Mouse (Mus musculus) heart, adult 18-20 months (tissue): ENCODE measurements at regions not wholly inside any gene's neighbourhood (a gene's known extent, or its start where the extent isn't known, plus 50 kb on each side); places are given as distances from the start of the nearest gene placed in this dataset.

Experiments used
- DNase-seq, 2 experiments: peaks; one replicate each; pipeline ENCODE4 v3.0.0; 2021 to 2022; ENCODE audit warnings: mixed read lengths in 1 of 2

DNA sequence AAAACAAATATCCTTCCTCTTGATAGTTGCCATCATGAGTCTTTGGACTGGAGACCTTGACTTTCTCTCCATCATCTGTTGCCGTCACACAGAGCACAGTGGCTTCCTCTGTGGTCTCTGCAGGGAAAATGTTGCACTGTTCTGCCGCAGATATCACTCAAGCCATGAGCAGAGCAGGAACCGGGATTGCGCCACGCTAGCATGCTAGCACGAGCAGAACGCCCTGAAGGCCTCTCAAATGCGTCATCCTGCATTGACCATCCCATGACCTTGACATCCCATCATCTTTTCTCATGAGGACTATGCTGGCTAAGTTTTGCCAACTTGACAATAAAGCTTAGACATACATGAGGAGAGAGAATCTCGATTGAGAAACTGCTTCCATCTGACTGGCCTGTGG, 134.6 kb upstream of the Thbs1 start:
- DNase-seq = no peak

GRCm38 (mm10) chr2:117980856-117981255, 130.8 kb upstream of the Thbs1 start:
- DNase-seq = no peak

GRCm38 (mm10) chr2:117984569-117984968, 127.1 kb upstream of the Thbs1 start:
- no peak for DNase-seq

GRCm38 (mm10) chr2:117987426-117988215, 124.1 kb upstream of the Thbs1 start:
- no peak for DNase-seq

- no peak for DNase-seq
Measured at GRCm38 (mm10) chr2:117988396-117989173, 123.1 kb upstream of the Thbs1 start.

DNA sequence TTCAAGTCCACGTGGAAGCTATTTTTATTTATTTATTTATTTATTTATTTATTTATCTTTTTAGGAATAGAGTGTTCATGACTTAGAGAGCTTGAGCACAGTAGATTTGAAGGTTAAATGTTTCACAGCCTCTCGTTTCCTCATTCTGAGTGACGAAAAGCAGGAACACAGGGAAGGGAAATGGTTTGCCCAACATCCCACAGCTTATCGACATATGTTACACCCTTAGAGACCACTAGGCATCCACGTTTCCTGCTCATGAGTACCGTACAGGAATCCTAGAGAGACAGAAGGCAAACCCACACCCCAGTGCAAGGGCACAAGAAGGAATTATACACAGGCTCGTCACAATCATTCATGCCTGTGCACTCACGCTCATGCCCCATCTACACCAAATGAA, 122.5 kb upstream of the Thbs1 start:
- DNase-seq = no peak

DNA sequence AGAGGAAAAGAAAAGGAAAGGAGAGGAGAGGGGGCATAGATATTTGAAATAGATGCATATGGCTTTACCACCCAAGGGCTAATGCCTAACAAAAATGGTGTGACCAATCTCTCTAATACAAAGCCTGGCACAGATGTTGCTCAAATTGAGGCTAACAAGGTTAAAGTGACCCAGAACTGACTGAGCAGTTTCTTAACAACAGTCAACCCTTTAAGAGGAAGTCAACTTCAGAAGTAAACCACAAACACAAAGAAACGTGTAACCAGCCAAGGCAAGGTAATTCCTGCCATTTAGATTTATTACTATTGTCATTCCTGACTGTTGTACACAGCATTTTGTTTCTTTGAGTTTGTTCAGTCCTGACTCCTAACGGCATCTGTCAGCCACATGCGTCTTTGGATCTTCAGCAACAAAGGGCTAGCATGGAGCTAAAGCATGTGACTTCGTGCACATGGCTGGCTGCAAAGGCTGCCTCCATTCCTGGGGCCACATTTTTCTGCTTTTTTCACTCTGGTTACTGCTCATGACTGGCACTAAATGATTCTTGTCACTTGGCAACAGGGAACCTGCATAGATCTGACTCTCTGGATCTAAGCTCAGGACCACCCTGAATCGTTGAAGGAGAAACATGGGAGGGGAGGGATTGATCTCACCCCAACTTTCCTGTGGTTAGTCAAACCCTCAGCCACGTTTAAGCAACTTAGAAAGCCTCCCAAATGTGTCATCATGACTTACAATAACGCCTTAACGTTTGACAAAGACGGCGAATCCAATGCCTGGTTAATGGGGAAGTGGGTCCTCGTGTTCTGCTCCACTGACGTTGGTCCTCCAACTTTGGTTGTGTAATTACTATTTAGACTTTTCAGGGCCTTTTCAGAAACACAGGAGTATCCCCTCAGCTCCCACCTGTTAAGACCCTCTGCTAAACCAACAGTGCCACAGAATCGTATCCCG, 115.3 kb upstream of the Thbs1 start:
- DNase-seq = peak in 1 of 2 experiments; percentile 8

DNA sequence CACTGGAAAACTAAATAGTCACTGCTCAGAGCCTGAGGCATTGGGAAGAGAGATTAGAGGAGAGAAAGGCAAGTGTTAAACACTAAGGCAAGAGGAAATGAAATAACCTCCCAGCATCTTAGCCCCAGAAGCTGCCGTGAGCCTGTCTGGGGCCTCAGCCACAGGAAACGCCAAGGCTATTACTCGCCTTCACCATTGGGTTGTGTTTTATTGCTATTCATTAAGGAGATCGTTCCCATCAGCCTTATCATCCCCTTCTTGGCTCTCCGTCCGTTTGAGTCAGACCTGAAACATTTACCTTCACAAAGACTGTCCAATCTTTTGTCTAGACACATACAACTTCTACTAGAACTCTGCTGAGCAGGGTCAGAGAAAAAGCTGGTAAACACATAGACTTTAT, 112.0 kb upstream of the Thbs1 start:
- DNase-seq = no peak

DNA sequence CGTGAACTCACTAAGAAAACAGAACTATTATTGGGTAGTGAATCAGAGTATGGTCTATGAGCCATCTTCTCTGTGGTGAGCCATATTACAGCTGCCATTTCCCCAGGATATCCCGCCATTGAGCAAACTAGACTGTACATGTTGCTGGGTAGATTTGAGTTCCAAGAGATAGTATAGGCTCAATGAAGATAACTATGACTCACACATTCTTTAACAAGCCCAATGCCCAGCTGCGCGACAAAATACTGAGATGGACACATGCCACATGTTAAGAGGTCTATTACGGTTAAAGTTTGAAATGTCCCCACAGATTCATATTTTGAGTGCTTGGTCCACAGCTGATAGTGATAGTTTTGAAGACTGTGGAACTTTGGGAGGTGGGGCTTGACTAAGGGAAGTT, 107.5 kb upstream of the Thbs1 start:
- no peak for DNase-seq

GRCm38 (mm10) chr2:118007539-118008427, 103.9 kb upstream of the Thbs1 start:
- peak; percentile 23 to 65 for DNase-seq

DNA sequence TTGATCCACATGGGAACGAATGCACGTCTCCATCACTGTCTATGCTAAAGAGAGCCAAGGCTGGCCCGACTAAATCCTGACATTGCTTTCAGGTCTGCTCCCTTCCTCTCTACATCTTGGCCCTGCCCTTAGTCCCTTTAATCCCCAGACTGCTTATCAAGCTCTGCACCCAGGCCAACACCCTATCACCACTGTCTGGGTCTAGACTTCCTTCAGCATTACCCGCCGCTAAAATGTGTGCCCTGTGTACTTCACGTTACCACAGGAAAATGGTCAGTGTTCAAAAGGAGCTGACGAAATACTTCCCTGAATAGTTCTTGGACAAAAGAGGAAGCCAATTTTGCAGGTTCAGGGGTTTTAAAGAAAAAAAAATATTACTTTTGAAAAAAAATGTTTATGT, 100.0 kb upstream of the Thbs1 start:
- DNase-seq = peak in 1 of 2 experiments; percentile 47

DNA sequence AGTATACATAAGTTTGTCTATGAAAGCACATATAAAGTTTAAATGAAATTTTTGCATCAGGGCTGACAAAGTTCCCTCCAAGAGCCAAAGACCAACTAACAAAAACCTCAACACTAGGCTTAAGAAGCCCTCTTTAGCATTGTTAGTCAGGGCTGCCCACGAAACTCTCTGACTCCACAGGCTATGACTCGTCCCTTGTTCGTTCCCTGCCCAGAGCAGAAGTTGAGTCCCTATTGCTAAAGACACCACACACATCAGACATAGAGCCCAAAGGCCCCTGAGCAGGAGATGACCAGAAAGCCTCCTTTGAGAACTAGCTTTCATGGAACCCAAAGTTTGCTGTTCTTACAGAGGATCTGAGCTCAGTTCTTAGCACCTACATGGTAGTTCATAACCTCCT, 99.5 kb upstream of the Thbs1 start:
- DNase-seq = no peak

DNA sequence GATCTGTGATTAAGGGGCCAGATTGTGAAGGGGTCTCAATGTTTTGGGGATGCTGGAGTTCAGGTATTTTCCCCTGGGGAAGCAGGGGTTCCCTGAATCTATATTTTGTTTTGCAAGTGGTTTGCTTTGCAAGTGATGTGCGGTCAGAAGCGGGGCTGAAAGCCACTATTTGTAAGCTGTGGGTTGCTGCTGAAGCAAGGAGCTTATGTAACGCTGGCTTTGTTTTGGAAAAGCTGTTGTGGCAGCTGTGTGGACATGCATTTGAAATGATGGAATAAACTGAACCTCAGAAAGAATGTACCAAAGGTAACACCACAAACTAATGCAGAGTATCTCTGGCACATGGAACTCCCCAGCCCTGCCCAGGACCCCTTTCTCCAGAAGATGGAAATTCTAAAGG, 98.5 kb upstream of the Thbs1 start:
- DNase-seq = no peak

DNA sequence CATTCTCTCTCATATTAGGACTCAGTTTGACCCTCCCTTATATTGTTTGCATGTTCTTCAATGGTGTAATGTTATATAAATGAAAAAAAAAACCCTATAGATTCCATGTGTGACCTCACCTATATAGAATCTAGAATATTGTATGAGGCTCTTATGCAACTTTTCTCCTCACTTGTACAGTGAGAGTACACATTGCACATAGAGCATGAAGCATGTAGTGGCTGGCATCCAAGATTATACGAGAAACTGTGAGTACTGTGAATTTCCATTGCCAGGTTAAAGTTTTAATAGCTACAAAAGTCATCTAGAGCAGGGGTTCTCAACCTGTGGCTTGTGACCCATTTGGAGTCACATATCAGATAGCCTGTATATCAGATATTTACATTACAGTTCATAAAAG, 96.5 kb upstream of the Thbs1 start:
- DNase-seq = no peak

DNA sequence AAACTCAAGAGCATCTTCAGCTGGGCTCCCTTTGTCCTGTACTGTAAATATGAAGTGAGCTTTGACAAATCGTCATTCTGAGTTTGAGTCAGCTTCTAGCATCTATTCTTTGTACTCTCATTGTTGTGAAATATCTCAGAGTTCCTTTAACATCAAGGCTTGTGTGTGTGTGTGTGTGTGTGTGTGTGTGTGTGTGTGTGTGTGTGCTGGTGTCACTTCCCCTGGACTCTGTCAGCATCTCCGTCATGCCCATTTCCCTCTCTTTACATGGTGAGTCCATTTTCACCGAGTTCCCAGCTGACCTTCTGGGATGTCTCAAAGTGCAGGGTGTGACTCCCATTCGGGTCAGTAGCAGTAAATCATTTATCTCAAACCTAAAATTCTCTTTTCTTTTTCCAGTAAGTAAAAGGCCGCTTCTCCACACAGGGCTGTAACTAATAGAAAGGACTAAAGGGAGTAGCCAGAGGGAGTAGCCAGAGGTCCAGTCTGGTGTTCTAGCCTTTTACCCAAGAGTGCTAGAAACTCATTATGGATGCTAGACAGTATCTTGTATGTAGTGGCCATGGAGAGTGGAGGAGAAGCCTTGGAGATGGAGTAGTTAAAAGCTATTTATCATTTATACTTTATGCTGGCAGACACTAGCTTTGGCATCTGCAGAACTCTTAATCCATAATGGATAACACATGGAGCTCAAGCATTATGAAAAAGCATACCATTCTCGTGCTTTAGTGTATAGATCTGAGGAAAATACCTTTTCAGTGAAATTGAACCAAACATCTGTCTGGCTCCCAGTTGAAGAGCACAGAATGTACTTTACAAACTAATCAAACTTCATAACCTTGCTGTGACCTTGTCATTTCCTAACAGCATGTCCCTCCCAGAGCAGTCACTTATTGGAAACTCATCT, 85.6 kb upstream of the Thbs1 start:
- DNase-seq = no peak

GRCm38 (mm10) chr2:118028881-118029280, 82.8 kb upstream of the Thbs1 start:
- DNase-seq = peak; percentile 74 to 84

DNA sequence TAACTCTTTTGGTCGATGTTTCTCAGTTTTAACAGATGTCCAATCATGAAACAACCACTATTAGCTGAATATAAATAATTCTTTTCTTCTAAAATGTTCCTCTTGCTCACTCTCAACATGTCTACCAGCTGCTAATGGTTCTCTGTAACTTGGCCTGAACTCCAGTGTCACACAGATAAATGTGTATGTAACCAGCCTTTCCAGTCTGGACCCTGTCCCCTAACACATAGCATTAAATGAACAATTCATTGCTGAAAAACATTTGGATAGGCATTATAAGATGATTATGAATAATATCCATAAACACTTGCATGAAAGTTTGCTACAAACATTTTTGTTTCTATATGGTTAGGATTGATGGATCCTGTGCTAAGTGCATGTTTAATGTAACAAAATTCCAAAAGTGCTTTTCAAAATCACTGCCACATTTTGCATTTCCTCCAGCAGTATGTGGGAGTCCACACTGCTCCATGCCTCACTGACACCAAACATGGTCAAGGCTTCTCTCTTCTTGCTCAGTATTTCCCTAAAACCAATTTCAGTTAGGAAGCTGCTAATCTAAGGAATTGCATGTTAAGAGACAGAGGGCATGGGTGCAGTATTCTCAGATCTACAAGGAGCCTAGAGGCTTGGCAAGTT, 82.1 kb upstream of the Thbs1 start:
- no peak for DNase-seq

DNA sequence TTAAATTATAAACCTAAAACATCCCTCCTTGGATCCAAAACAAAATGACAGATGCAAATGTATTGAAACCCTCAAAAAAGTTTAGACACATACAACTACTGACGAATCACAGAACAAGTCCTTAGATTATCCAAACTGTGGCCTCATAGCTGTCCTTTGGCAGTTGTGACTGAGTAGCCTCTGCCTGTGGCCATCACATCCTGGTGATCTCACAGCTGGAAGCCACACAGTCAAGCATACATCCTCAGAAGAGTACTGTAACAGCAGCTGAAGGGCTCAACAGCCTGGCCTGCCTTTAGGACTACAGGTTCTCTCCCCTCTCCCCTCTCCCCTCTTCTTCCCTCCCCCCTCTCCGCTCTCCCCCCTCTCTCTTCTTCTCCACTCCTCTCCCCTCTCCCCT, 80.0 kb upstream of the Thbs1 start:
- DNase-seq = no peak

DNA sequence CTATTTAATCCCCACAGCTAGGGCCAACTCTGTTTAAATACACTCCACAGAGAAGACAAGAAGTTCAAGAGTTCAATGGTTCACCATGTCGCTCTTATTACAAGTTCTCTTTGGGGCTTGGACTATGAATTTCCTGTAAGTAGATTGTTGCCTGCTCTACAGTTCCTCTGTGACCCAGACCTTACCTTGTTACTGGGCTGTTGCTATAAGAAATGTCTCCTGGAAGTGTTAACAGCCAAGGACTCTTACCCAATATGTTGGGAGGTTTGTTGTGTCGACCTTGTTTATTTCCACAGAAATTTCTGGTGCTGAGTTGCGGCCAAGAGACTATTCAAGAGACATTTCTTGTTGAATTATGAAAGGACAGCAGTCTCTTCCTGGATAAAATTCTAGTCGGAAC, 78.3 kb upstream of the Thbs1 start:
- peak in 1 of 2 experiments; percentile 17 for DNase-seq

DNA sequence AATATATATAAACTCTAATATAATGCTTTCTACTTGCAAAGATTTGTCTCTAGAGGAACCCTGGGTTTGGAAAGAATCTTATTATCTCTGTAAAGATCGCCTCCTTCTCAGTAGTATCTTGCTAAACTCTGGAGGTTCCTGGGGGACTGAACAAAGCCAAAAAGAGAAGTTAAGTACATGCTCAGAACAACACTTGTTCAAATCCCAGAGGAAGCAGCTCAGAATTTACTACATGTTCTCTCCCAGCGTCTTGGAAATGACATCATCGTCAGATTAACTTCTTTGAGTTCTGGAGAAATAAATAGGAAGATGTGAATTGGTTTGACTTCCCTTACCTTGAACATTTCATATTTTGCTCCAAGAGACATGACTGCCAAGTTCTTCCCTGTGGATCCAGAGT, 77.7 kb upstream of the Thbs1 start:
- peak in 1 of 2 experiments; percentile 40 for DNase-seq
